Mouse (Mus musculus): ENCODE results near the gene Prkch.

DNA sequence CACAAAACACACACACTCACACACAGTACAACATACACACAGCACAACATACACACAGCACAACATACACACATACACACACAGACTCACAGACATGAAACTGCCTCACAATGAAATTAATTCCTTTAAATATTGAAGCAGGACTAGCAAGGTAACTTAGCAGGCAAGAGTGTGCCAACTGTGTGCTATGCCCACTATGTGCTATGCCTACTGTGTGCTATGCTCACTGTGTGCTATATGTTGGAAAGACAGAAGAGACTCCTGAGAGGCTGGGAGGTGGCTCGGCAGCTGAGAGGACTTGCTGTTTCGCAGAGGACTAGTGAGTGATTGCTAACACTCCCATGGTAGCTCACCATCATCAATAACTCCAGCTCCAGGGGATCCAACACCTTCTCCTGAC, 44.2 kb upstream of the Prkch start:
- TF ChIP-seq CTCF (conservative IDR thresholded peaks at IDR 0.05; ENCODE audit: low read length): no peak
- TF ChIP-seq POU5F1 (IDR thresholded peaks at IDR 0.05; ENCODE audit: borderline replicate concordance, low read length): no peak

All from E14TG2a.4 (cell line).